Mouse (Mus musculus) embryonic facial prominence, embryonic 12.5 days (tissue): ENCODE data around the gene Emid1. TPM values are rescaled to one million over a fixed set of nuclear protein-coding genes. Genes with fewer than 3 reads are reported as not detected.

Source experiments
- ATAC-seq: fragments of 200-750 bp; cut with Nextera tagmentation; 2 replicates; pipeline ENCODE4 v1.8.0; 2017; ENCODE audit not compliant: insufficient number of reproducible peaks, insufficient read depth, low FRiP score, low TSS enrichment
- H3K27ac ChIP-seq: fragments of 300-500 bp; sonication (generic); 2 replicates; pipeline ENCODE4 v1.5.1; 2016; ENCODE audit warnings: mild to moderate bottlenecking
- H3K27me3 ChIP-seq: fragments of 300-500 bp; sonication (generic); 2 replicates; pipeline ENCODE4 v1.6.1; 2016; ENCODE audit warnings: mild to moderate bottlenecking, moderate library complexity
- H3K36me3 ChIP-seq: fragments of 300-500 bp; sonication (generic); 2 replicates; pipeline ENCODE4 v1.6.1; 2016; ENCODE audit warnings: mild to moderate bottlenecking
- H3K4me1 ChIP-seq: fragments of 300-500 bp; sonication (generic); 2 replicates; pipeline ENCODE4 v1.6.1; 2016
- H3K4me2 ChIP-seq: fragments of 300-500 bp; sonication (generic); replicated peaks from 2 replicates; pipeline ENCODE4 v1.6.1; 2016; ENCODE audit warnings: mild to moderate bottlenecking, moderate library complexity
- H3K4me3 ChIP-seq: fragments of 300-500 bp; sonication (generic); 2 replicates; pipeline ENCODE4 v1.5.1; 2016; ENCODE audit warnings: mild to moderate bottlenecking
- H3K9ac ChIP-seq: fragments of 300-500 bp; sonication (generic); 2 replicates; pipeline ENCODE4 v1.6.1; 2016; ENCODE audit warnings: mild to moderate bottlenecking, moderate library complexity
- H3K9me3 ChIP-seq: fragments of 300-500 bp; sonication (generic); 2 replicates; pipeline ENCODE4 v1.6.1; 2016; ENCODE audit warnings: mild to moderate bottlenecking, moderate library complexity
- WGBS: fragments of 180-500 bp; shearing (Covaris S2); methylation state at CpG from one replicate; pipeline ENCODE4 v1.1.7; 2016; 5-methylcytosine and 5-hydroxymethylcytosine counted together
- polyA plus RNA-seq: library from polyadenylated mRNA; unstranded; fragments of >200 nt; fragmentation: Nextera tagmentation; extraction: Ambion mirVana; gene quantifications from 2 replicates; pipeline ENCODE4 v1.2.1, GENCODE M21; 2016

Emid1 gene
- polyA plus RNA-seq, 1 experiment from 2014 or later = 27.9 TPM

GRCm38 (mm10) chr11:5182870-5183269 is 30.8 kb upstream of the Emid1 start:
- Histone ChIP-seq H3K4me3 (no peak overlapping the region), H3K4me2 (no peak overlapping the region), H3K9me3 (no peaks in the 10 kb centered on the region), H3K36me3 (no peaks in the 10 kb centered on the region), H3K27ac (no peak overlapping the region), H3K27me3 (no peaks in the 10 kb centered on the region), H3K4me1 (peaks cover 23% of the 10 kb centered on the region), H3K9ac (no peak overlapping the region)
- 64% methylated on average over 4 of the region's 4 CpGs for WGBS
- ATAC-seq = no peak

- WGBS = 19% methylated on average over 13 of the region's 13 CpGs
- Histone ChIP-seq H3K4me1 (peaks cover 23% of the 10 kb centered on the region), H3K27me3 (no peaks in the 10 kb centered on the region), H3K9me3 (no peaks in the 10 kb centered on the region), H3K4me2 (no peak overlapping the region), H3K36me3 (no peaks in the 10 kb centered on the region), H3K4me3 (no peak overlapping the region), H3K9ac (no peak overlapping the region), H3K27ac (peak overlapping the region; percentile 42; the same call in 1 of the 2 replicates)
- ATAC-seq = no peak
Observed at GRCm38 (mm10) chr11:5181850-5182404, 29.9 kb upstream of the Emid1 start.

- WGBS = 30% methylated on average over 8 of the region's 8 CpGs
- no peak overlapping the region for H3K4me3 ChIP-seq
- no peaks in the 10 kb centered on the region for H3K36me3 ChIP-seq
- H3K27ac ChIP-seq = no peak overlapping the region
- no peak overlapping the region for H3K9ac ChIP-seq
- peaks cover 15% of the 10 kb centered on the region for H3K4me1 ChIP-seq
- no peaks in the 10 kb centered on the region for H3K27me3 ChIP-seq
- no peaks in the 10 kb centered on the region for H3K9me3 ChIP-seq
- no peak for ATAC-seq
- no peak overlapping the region for H3K4me2 ChIP-seq
Observed at GRCm38 (mm10) chr11:5179391-5179790, 27.3 kb upstream of the Emid1 start.

GRCm38 (mm10) chr11:5177171-5177570 is 25.1 kb upstream of the Emid1 start:
- no peaks in the 10 kb centered on the region for H3K36me3 ChIP-seq
- no peak overlapping the region for H3K4me3 ChIP-seq
- no peaks in the 10 kb centered on the region for H3K9me3 ChIP-seq
- no peak overlapping the region for H3K27ac ChIP-seq
- no peak for ATAC-seq
- H3K9ac ChIP-seq = no peak overlapping the region
- H3K4me2 ChIP-seq = no peak overlapping the region
- WGBS = 53% methylated on average over 12 of the region's 12 CpGs
- peaks cover 8% of the 10 kb centered on the region; the same call in 1 of the 2 replicates for H3K4me1 ChIP-seq
- H3K27me3 ChIP-seq = no peaks in the 10 kb centered on the region

GRCm38 (mm10) chr11:5176685-5177084 is 24.6 kb upstream of the Emid1 start:
- no peaks in the 10 kb centered on the region for H3K9me3 ChIP-seq
- no peak overlapping the region for H3K9ac ChIP-seq
- ATAC-seq = no peak
- WGBS = 66% methylated on average over 8 of the region's 8 CpGs
- H3K4me1 ChIP-seq = peaks cover 8% of the 10 kb centered on the region; the same call in 1 of the 2 replicates
- no peak overlapping the region for H3K4me2 ChIP-seq
- H3K27ac ChIP-seq = no peak overlapping the region
- H3K36me3 ChIP-seq = no peaks in the 10 kb centered on the region
- no peaks in the 10 kb centered on the region for H3K27me3 ChIP-seq
- H3K4me3 ChIP-seq = no peak overlapping the region

- Histone ChIP-seq H3K27ac (no peak overlapping the region), H3K4me3 (no peak overlapping the region), H3K4me1 (peaks cover 8% of the 10 kb centered on the region; the same call in 1 of the 2 replicates), H3K27me3 (no peaks in the 10 kb centered on the region), H3K4me2 (no peak overlapping the region), H3K36me3 (no peaks in the 10 kb centered on the region), H3K9ac (no peak overlapping the region), H3K9me3 (no peaks in the 10 kb centered on the region)
- 86% methylated on average over 2 of the region's 2 CpGs for WGBS
- ATAC-seq = no peak
Observed at GRCm38 (mm10) chr11:5175866-5176265, 23.8 kb upstream of the Emid1 start.

GRCm38 (mm10) chr11:5175141-5175540 is 23.1 kb upstream of the Emid1 start:
- Histone ChIP-seq H3K4me2 (no peak overlapping the region), H3K36me3 (no peaks in the 10 kb centered on the region), H3K4me3 (no peak overlapping the region), H3K27me3 (no peaks in the 10 kb centered on the region), H3K9ac (no peak overlapping the region), H3K9me3 (no peaks in the 10 kb centered on the region), H3K4me1 (peaks cover 8% of the 10 kb centered on the region; the same call in 1 of the 2 replicates), H3K27ac (no peak overlapping the region)
- WGBS = 82% methylated on average over 7 of the region's 7 CpGs
- ATAC-seq = no peak

GRCm38 (mm10) chr11:5172861-5173260 is 20.8 kb upstream of the Emid1 start:
- 53% methylated on average over 3 of the region's 3 CpGs for WGBS
- Histone ChIP-seq H3K27ac (no peak overlapping the region), H3K4me2 (no peak overlapping the region), H3K9ac (no peak overlapping the region), H3K9me3 (no peaks in the 10 kb centered on the region), H3K27me3 (no peaks in the 10 kb centered on the region), H3K4me3 (no peak overlapping the region), H3K36me3 (no peaks in the 10 kb centered on the region), H3K4me1 (no peaks in the 10 kb centered on the region)
- ATAC-seq = no peak

GRCm38 (mm10) chr11:5167311-5167710 is 15.3 kb upstream of the Emid1 start:
- no peak overlapping the region for H3K4me3 ChIP-seq
- H3K4me1 ChIP-seq = peaks cover 25% of the 10 kb centered on the region
- no peaks in the 10 kb centered on the region for H3K9me3 ChIP-seq
- no peaks in the 10 kb centered on the region for H3K36me3 ChIP-seq
- WGBS = 73% methylated on average over 9 of the region's 9 CpGs
- H3K27me3 ChIP-seq = no peaks in the 10 kb centered on the region
- no peak overlapping the region for H3K4me2 ChIP-seq
- no peak for ATAC-seq
- H3K9ac ChIP-seq = no peak overlapping the region
- H3K27ac ChIP-seq = no peak overlapping the region

GRCm38 (mm10) chr11:5165471-5165916 is 13.4 kb upstream of the Emid1 start:
- H3K9me3 ChIP-seq = peaks cover 4% of the 10 kb centered on the region; the same call in 1 of the 2 replicates
- H3K36me3 ChIP-seq = no peaks in the 10 kb centered on the region
- no peak overlapping the region for H3K9ac ChIP-seq
- peak overlapping the region; percentile 83 for H3K27ac ChIP-seq
- peaks cover 25% of the 10 kb centered on the region for H3K4me1 ChIP-seq
- ATAC-seq = peak; percentile 64
- 12% methylated on average over 8 of the region's 8 CpGs for WGBS
- no peaks in the 10 kb centered on the region for H3K27me3 ChIP-seq
- no peak overlapping the region for H3K4me3 ChIP-seq
- no peak overlapping the region for H3K4me2 ChIP-seq

- Histone ChIP-seq H3K4me1 (peaks cover 25% of the 10 kb centered on the region), H3K27ac (no peak overlapping the region), H3K9ac (no peak overlapping the region), H3K4me3 (no peak overlapping the region), H3K36me3 (no peaks in the 10 kb centered on the region), H3K9me3 (peaks cover 4% of the 10 kb centered on the region; the same call in 1 of the 2 replicates), H3K4me2 (no peak overlapping the region), H3K27me3 (no peaks in the 10 kb centered on the region)
- WGBS = 23% methylated on average over 8 of the region's 8 CpGs
- ATAC-seq = no peak
Observed at GRCm38 (mm10) chr11:5164310-5164709, 12.3 kb upstream of the Emid1 start.

GRCm38 (mm10) chr11:5163421-5163820 is 11.4 kb upstream of the Emid1 start:
- 84% methylated on average over 8 of the region's 8 CpGs for WGBS
- 0 out of 2 replicates have a peak overlapping the region, but pooled peaks have one; percentile 4 for H3K27ac ChIP-seq
- no peak for ATAC-seq
- no peak overlapping the region for H3K4me3 ChIP-seq
- H3K9me3 ChIP-seq = peaks cover 4% of the 10 kb centered on the region; the same call in 1 of the 2 replicates
- no peak overlapping the region for H3K4me2 ChIP-seq
- H3K4me1 ChIP-seq = peaks cover 25% of the 10 kb centered on the region
- no peaks in the 10 kb centered on the region for H3K36me3 ChIP-seq
- H3K9ac ChIP-seq = no peak overlapping the region
- H3K27me3 ChIP-seq = no peaks in the 10 kb centered on the region
